Mouse (Mus musculus): ENCODE data around the gene Gm5108. TPM values are rescaled to one million over a fixed set of nuclear protein-coding genes. Genes with fewer than 3 reads are reported as not detected.

The Gm5108 gene
- polyA plus RNA-seq, 1 experiment from 2014 or later, result not detected

Other genes starting within 250 kb of the Gm5108 start
- 6.5 and 6.8 TPM in 2 replicates for gene Atp8a1, start 94.2 kb upstream of the Gm5108 start, polyA plus RNA-seq (2015; fragmentation: Nextera tagmentation; extraction: Ambion mirVana)
- not detected in 2 replicates for gene Gm21905, start 4.8 kb downstream of the Gm5108 start, polyA plus RNA-seq (2015; fragmentation: Nextera tagmentation; extraction: Ambion mirVana)
- not detected in 2 replicates for gene Grxcr1, start 90.2 kb downstream of the Gm5108 start, polyA plus RNA-seq (2015; fragmentation: Nextera tagmentation; extraction: Ambion mirVana)